Mouse (Mus musculus): ENCODE results near the gene Smim15. TPM values are rescaled to one million over a fixed set of nuclear protein-coding genes. Genes with fewer than 3 reads are reported as not detected.

The Smim15 gene
- polyA plus RNA-seq, 1 experiment from 2014 or later: 54.1 TPM

GRCm38 (mm10) chr13:108095617-108096016 is 51.4 kb downstream of the Smim15 start:
- Histone ChIP-seq H3K9ac (no peak overlapping the region), H3K9me3 (replicated peaks) (no peaks in the 10 kb centered on the region), H3K4me1 (no peaks in the 10 kb centered on the region), H3K36me3 (no peaks in the 10 kb centered on the region), H3K27ac (replicated peaks) (no peak overlapping the region), H3K4me3 (replicated peaks) (no peak overlapping the region), H3K4me2 (replicated peaks) (no peak overlapping the region), H3K27me3 (no peaks in the 10 kb centered on the region)
- no peak for ATAC-seq (ENCODE audit: insufficient number of reproducible peaks, low FRiP score, low TSS enrichment, low read depth)
- WGBS: 73% methylated on average over 7 of the region's 7 CpGs

DNA sequence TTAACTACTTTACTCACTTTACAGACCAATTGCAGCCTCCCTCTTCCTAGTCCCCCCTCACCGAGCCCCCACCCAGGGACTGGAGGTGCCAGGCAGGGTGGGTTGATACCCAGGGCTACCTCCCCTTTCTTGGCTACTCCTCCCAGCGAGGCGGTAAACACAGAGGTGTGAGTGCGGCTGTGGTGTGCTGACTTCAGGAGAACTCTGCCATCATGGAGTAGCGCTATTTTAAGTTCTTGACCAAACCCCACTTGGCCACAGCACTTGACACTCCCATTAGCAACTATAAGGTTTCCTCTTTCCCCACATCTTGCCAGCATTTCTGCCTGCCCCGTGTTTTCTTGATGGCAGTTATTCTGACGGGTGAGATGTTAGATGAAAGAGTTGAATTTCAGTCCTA is 52.2 kb downstream of the Smim15 start:
- H3K4me2 ChIP-seq (replicated peaks): no peak overlapping the region
- no peaks in the 10 kb centered on the region for H3K9me3 ChIP-seq (replicated peaks)
- WGBS: 71% methylated on average over 7 of the region's 7 CpGs
- no peaks in the 10 kb centered on the region for H3K4me1 ChIP-seq
- ATAC-seq (ENCODE audit: insufficient number of reproducible peaks, low FRiP score, low TSS enrichment, low read depth): no peak
- H3K9ac ChIP-seq: no peak overlapping the region
- H3K36me3 ChIP-seq: no peaks in the 10 kb centered on the region
- no peak overlapping the region for H3K27ac ChIP-seq (replicated peaks)
- no peak overlapping the region for H3K4me3 ChIP-seq (replicated peaks)
- no peaks in the 10 kb centered on the region for H3K27me3 ChIP-seq

Other genes starting within 250 kb of the Smim15 start
- gene Ndufaf2, start 114.2 kb downstream of the Smim15 start, polyA plus RNA-seq (2015; fragmentation: Nextera tagmentation; extraction: Ambion mirVana): 59.2 and 64.5 TPM in 2 replicates
- 16.1 and 16.4 TPM in 2 replicates for gene Ercc8, start 114.3 kb downstream of the Smim15 start, polyA plus RNA-seq (2015; fragmentation: Nextera tagmentation; extraction: Ambion mirVana)
- gene Elovl7, start 170.0 kb downstream of the Smim15 start, polyA plus RNA-seq (2015; fragmentation: Nextera tagmentation; extraction: Ambion mirVana): 11.8 and 12.3 TPM in 2 replicates

Data from embryonic facial prominence, embryonic 15.5 days (tissue).